Mouse (Mus musculus) frontal cortex, adult 2 months (tissue): ENCODE data around the gene Ctnnb1. TPM values are rescaled to one million over a fixed set of nuclear protein-coding genes. Genes with fewer than 3 reads are reported as not detected.

ENCODE experiments used
- DNase-seq, 2 experiments: peaks; one replicate each; pipeline ENCODE4 v3.0.0; 2022; ENCODE audit warnings: low spot score in 1 of 2; ENCODE audit errors: extremely low spot score in 1 of 2
- polyA plus RNA-seq: library from polyadenylated mRNA; depleted of rRNA; stranded (reverse); fragments of >200 nt; gene quantifications from 2 replicates; pipeline ENCODE4 v1.2.3, GENCODE M21; 2012

Ctnnb1 gene
- polyA plus RNA-seq, 1 experiment: 294 TPM

- no peak for DNase-seq
These were observed 65.5 kb downstream of the Ctnnb1 start for GRCm38 (mm10) chr9:120994223-120995155.

- DNase-seq: peak in 1 of 2 experiments; percentile 12
These were observed 69.7 kb downstream of the Ctnnb1 start for GRCm38 (mm10) chr9:120998696-120999095.

DNA sequence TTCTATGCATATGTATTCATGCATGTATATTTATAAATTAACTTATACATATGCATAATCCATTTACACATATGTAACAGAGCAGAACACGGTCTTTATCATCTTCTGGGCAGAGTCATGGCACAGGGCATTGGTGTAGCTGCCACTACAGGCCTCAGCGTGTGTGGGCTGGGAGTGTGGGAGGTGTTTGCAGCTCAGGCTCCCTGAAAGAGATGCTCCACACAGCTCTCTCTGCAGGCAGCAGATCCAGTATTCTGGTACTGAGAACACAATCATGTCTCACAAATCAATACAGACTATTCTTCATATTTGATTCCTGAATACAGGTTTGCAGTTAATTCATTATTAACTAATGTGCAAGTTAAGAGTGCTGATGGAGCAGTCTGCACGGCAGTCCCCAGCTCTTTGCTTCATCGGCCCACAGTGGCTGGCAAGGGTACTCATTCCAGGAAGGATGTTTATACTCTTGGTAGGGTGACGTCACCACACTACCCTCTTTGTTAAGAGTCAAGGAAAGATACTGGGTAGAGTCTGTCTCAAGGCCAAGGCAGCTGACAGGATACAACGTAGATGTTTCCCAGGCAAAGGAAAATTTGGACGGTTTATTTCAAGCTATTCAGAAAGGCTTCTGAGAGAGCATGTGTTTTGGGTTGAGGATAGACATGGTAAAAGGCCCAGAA, 71.8 kb downstream of the Ctnnb1 start:
- DNase-seq: peak; percentile 33 to 69

DNA sequence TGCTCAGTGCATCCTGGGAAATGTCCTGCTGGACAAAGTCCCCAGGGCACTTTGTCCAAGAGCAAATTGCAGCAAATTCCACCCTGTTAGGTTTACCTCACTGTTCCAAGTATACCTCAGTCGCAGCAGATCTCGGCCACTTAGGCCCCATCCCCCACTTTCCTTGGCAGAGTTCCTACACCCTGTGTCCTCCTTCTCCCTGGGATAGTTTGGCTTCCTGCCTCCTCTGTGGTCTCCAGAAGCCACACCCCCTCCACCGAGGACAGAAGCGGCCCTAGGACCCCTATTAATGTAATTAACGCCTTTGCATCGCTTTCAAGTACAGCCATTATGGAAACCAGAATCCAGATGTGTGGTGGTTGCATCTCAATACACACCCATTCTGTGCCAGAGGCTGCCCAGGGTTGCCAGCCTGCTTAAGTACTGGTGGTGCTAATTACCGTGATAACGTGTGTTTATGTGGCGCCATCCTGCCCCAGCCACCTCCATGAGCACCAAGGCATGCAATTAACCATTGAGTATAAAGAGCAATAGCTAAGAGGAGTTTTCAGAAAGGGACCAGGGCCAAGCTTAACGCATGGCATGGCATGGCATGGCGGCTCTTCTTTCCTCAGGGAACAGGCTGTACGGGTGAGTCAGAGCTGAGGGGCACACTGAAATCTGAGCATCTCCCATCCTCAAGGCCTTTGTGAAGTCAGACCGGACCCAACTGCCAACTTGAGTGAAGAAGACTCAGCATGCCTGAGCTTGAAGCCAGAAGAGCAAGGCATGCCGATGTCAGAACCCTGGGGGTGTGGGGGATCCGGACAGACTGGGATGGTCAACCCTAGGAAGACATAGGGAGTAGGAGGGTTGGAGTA, 72.9 kb downstream of the Ctnnb1 start:
- DNase-seq: no peak

- no peak for DNase-seq
These were observed 76.9 kb downstream of the Ctnnb1 start for GRCm38 (mm10) chr9:121005961-121006360.
